Mouse (Mus musculus): ENCODE data around the gene Btnl6. TPM values are rescaled to one million over a fixed set of nuclear protein-coding genes. Genes with fewer than 3 reads are reported as not detected.
"Not testable (repeated sequence)": the region's sequence is repeated elsewhere in the genome, so short reads cannot be mapped to it uniquely, and the experiment has no call there.

The Btnl6 gene
- polyA plus RNA-seq, 1 experiment from 2014 or later: not detected

DNA sequence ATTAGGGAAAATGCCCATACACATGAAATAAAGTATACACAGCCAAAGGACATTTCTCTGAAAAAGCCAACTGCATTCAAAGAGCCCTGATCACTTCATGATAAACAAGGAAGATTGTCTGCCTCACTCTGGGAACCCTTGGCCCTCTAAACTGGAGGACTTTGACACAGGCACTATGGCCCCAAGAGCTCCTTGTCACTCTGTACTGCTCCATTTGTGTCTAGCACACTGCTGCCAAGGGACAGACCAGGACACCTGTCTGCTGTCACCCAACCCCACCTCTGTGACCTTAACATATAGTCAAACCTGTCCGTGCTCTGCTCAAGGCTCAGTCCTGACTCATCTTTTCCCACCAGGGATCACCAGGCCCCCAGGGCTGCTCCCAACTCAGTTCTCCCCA lies 29.6 kb upstream of the Btnl6 start:
- H3K4me1 ChIP-seq (ENCODE audit: insufficient read depth): no peaks in the 10 kb centered on the region
- WGBS: 74% methylated on average over 1 of the region's 1 CpGs
- H3K4me3 ChIP-seq (ENCODE audit: low read depth, low read length): no peak overlapping the region
- H3K4me2 ChIP-seq: no peak overlapping the region
- no peak for TF ChIP-seq CTCF (IDR thresholded peaks at IDR 0.05; ENCODE audit: low read depth)
- ATAC-seq (ENCODE audit: insufficient read depth): no peak
- no peaks in the 10 kb centered on the region for H3K9me3 ChIP-seq (ENCODE audit: low read depth, low read length)
- no peaks in the 10 kb centered on the region for H3K36me3 ChIP-seq (ENCODE audit: insufficient read depth)
- no peak overlapping the region for H3K27ac ChIP-seq (ENCODE audit: low read depth)
- no peaks in the 10 kb centered on the region for H3K27me3 ChIP-seq (ENCODE audit: insufficient read depth, low read length)
- DNase-seq: no peak
- no peak overlapping the region for H3K9ac ChIP-seq

- WGBS: 94% methylated on average over 12 of the region's 13 CpGs
- H3K9ac ChIP-seq; H3K4me3 ChIP-seq (ENCODE audit: low read depth, low read length); H3K27me3 ChIP-seq (ENCODE audit: insufficient read depth, low read length); H3K27ac ChIP-seq (ENCODE audit: low read depth); H3K4me1 ChIP-seq (ENCODE audit: insufficient read depth); DNase-seq; ATAC-seq (ENCODE audit: insufficient read depth); H3K4me2 ChIP-seq; H3K36me3 ChIP-seq (ENCODE audit: insufficient read depth); H3K9me3 ChIP-seq (ENCODE audit: low read depth, low read length): not testable (repeated sequence)
Observed at GRCm38 (mm10) chr17:34543567-34543966, 26.4 kb upstream of the Btnl6 start.

DNA sequence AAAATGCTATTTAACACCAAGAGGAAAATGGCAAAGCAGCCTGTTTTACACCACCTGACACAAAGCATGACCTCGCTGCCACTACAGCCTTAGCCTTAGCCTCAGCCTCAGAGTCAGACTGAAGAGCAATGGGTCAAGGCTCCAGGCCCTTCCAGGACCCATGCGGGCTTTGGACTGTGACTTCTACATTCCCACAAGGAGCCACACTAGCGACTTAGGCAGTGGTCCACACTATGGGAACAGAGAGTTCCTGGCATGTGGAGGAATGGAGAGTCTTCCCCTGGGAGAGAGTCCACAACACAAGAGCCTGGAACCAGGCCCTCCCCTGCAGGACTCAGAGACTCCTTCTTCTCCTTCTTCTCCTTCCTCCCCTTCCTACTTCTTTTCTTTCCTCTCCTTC lies 15.5 kb upstream of the Btnl6 start:
- no peak for DNase-seq
- Histone ChIP-seq H3K4me3 (ENCODE audit: low read depth, low read length) (no peak overlapping the region), H3K27me3 (ENCODE audit: insufficient read depth, low read length) (no peaks in the 10 kb centered on the region), H3K9ac (no peak overlapping the region), H3K4me2 (no peak overlapping the region), H3K27ac (ENCODE audit: low read depth) (no peak overlapping the region), H3K4me1 (ENCODE audit: insufficient read depth) (no peaks in the 10 kb centered on the region), H3K9me3 (ENCODE audit: low read depth, low read length) (no peaks in the 10 kb centered on the region), H3K36me3 (ENCODE audit: insufficient read depth) (no peaks in the 10 kb centered on the region)
- TF ChIP-seq CTCF (IDR thresholded peaks at IDR 0.05; ENCODE audit: low read depth): no peak
- no peak for ATAC-seq (ENCODE audit: insufficient read depth)
- WGBS: 81% methylated on average over 3 of the region's 3 CpGs

DNA sequence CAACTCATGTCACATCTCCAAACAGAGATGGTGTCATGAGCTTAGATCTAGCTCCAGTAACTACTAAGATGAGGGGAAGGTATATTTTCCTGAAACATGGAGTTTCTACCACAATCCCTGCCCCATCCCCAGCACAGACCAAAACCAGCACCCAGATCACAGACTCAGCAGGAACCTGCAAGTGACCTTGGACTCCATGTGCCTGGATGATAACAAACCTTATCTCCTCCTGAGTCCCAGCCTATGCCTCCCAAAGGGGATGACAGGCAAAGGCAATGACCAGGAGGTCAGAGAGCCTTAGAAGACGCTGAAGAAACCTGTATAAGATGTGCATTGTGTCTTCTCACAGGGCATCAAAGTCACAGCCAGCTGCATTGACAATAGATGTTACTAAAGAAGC lies 1.8 kb upstream of the Btnl6 start:
- H3K27me3 ChIP-seq (ENCODE audit: insufficient read depth, low read length): no peaks in the 10 kb centered on the region
- H3K4me1 ChIP-seq (ENCODE audit: insufficient read depth): no peaks in the 10 kb centered on the region
- no peak for ATAC-seq (ENCODE audit: insufficient read depth)
- WGBS: 65% methylated on average over 1 of the region's 1 CpGs
- TF ChIP-seq CTCF (IDR thresholded peaks at IDR 0.05; ENCODE audit: low read depth): no peak
- no peak overlapping the region for H3K4me3 ChIP-seq (ENCODE audit: low read depth, low read length)
- no peaks in the 10 kb centered on the region for H3K9me3 ChIP-seq (ENCODE audit: low read depth, low read length)
- H3K4me2 ChIP-seq: no peak overlapping the region
- H3K9ac ChIP-seq: no peak overlapping the region
- H3K27ac ChIP-seq (ENCODE audit: low read depth): no peak overlapping the region
- H3K36me3 ChIP-seq (ENCODE audit: insufficient read depth): no peaks in the 10 kb centered on the region
- DNase-seq: no peak

DNA sequence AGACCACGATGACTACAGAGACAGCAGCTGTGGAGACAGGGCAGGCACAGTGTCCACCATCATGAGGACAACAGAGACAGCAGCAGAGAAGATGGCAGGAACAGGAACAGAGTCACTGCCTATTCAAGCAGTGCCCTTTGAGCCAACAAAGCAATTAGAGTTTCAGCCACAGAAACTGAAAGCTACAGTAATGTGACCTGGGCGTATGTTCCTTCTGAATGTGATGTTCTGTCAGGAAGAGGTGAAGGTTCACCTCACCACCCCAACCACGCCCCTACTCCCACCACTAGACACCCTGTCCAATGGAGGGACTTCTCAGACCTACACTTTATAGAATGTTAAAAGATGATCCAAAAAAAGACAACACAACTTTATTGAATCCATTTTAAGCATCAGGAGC lies 1.4 kb upstream of the Btnl6 start:
- not testable (repeated sequence) for DNase-seq; H3K4me2 ChIP-seq; H3K4me1 ChIP-seq (ENCODE audit: insufficient read depth); H3K9ac ChIP-seq; H3K4me3 ChIP-seq (ENCODE audit: low read depth, low read length); H3K9me3 ChIP-seq (ENCODE audit: low read depth, low read length); H3K36me3 ChIP-seq (ENCODE audit: insufficient read depth); H3K27ac ChIP-seq (ENCODE audit: low read depth); ATAC-seq (ENCODE audit: insufficient read depth); H3K27me3 ChIP-seq (ENCODE audit: insufficient read depth, low read length)
- WGBS: 54% methylated on average over 3 of the region's 3 CpGs

DNA sequence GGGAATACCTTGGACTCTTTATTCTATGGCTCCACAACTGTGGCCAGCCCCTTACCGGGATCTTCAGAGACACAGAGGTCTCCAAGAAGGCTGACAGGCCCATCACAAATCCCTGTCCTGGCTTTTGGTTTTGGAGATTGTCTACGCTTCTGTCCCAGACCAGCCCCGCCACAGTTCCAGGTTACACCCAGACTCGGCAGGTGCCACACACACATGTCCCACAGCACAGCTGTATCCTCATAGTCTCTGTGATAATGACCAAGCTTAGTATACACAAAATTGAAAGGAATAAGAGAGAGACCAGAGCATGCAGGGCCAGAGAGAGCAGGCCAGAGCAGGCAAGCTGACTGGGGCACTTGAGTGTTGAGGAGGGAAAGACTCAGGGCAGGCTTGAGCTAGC lies 643 bp upstream of the Btnl6 start:
- H3K36me3 ChIP-seq (ENCODE audit: insufficient read depth): no peaks in the 10 kb centered on the region
- H3K4me3 ChIP-seq (ENCODE audit: low read depth, low read length): no peak overlapping the region
- DNase-seq (no peak), ATAC-seq (ENCODE audit: insufficient read depth) (no peak)
- H3K4me1 ChIP-seq (ENCODE audit: insufficient read depth): no peaks in the 10 kb centered on the region
- TF ChIP-seq CTCF (IDR thresholded peaks at IDR 0.05; ENCODE audit: low read depth): no peak
- H3K27ac ChIP-seq (ENCODE audit: low read depth): no peak overlapping the region
- H3K4me2 ChIP-seq: no peak overlapping the region
- H3K27me3 ChIP-seq (ENCODE audit: insufficient read depth, low read length): no peaks in the 10 kb centered on the region
- no peaks in the 10 kb centered on the region for H3K9me3 ChIP-seq (ENCODE audit: low read depth, low read length)
- 89% methylated on average over 4 of the region's 4 CpGs for WGBS
- H3K9ac ChIP-seq: no peak overlapping the region

GRCm38 (mm10) chr17:34516514-34516913 lies 638 bp downstream of the Btnl6 start:
- no peaks in the 10 kb centered on the region for H3K36me3 ChIP-seq (ENCODE audit: insufficient read depth)
- H3K27ac ChIP-seq (ENCODE audit: low read depth): no peak overlapping the region
- TF ChIP-seq CTCF (IDR thresholded peaks at IDR 0.05; ENCODE audit: low read depth): no peak
- no peak overlapping the region for H3K9ac ChIP-seq
- WGBS: 63% methylated on average over 2 of the region's 2 CpGs
- no peaks in the 10 kb centered on the region for H3K4me1 ChIP-seq (ENCODE audit: insufficient read depth)
- H3K4me2 ChIP-seq: no peak overlapping the region
- H3K4me3 ChIP-seq (ENCODE audit: low read depth, low read length): no peak overlapping the region
- no peaks in the 10 kb centered on the region for H3K27me3 ChIP-seq (ENCODE audit: insufficient read depth, low read length)
- no peaks in the 10 kb centered on the region for H3K9me3 ChIP-seq (ENCODE audit: low read depth, low read length)
- ATAC-seq (ENCODE audit: insufficient read depth): no peak
- DNase-seq: no peak

- H3K36me3 ChIP-seq (ENCODE audit: insufficient read depth); H3K4me2 ChIP-seq; H3K9ac ChIP-seq; H3K9me3 ChIP-seq (ENCODE audit: low read depth, low read length); H3K27me3 ChIP-seq (ENCODE audit: insufficient read depth, low read length); H3K4me1 ChIP-seq (ENCODE audit: insufficient read depth); H3K27ac ChIP-seq (ENCODE audit: low read depth); ATAC-seq (ENCODE audit: insufficient read depth); H3K4me3 ChIP-seq (ENCODE audit: low read depth, low read length): not testable (repeated sequence)
- peak; percentile 40 for TF ChIP-seq CTCF (IDR thresholded peaks at IDR 0.05; ENCODE audit: low read depth)
- 28% methylated on average over 1 of the region's 1 CpGs for WGBS
- DNase-seq: peak; percentile 41
Observed at GRCm38 (mm10) chr17:34511723-34512122, 5.4 kb downstream of the Btnl6 start.

Measured in lung, embryonic 14.5 days (tissue).